Mouse (Mus musculus) midbrain, embryonic 10.5 days (tissue): ENCODE results near the gene Wdr78. TPM values are rescaled to one million over a fixed set of nuclear protein-coding genes. Genes with fewer than 3 reads are reported as not detected.

ENCODE experiments used
- DNase-seq: peaks from one replicate; pipeline ENCODE4 v3.0.0-alpha.2; 2017; ENCODE audit warnings: low spot score
- H3K27ac ChIP-seq: fragments of 300-500 bp; sonication (generic); replicated peaks from 2 replicates; pipeline ENCODE4 v1.5.1; 2016; ENCODE audit warnings: mild to moderate bottlenecking
- H3K27me3 ChIP-seq: fragments of 300-500 bp; sonication (generic); 2 replicates; pipeline ENCODE4 v1.6.1; 2016; ENCODE audit warnings: low read depth, mild to moderate bottlenecking; ENCODE audit not compliant: poor library complexity, severe bottlenecking
- H3K36me3 ChIP-seq: fragments of 300-500 bp; sonication (generic); 2 replicates; pipeline ENCODE4 v1.6.1; 2016; ENCODE audit warnings: mild to moderate bottlenecking, moderate library complexity
- H3K4me1 ChIP-seq: fragments of 300-500 bp; sonication (generic); 2 replicates; pipeline ENCODE4 v1.6.1; 2016
- H3K4me3 ChIP-seq: fragments of 300-500 bp; sonication (generic); 2 replicates; pipeline ENCODE4 v1.5.1; 2016; ENCODE audit warnings: mild to moderate bottlenecking, moderate library complexity
- H3K9me3 ChIP-seq: fragments of 300-500 bp; sonication (generic); replicated peaks from 2 replicates; pipeline ENCODE4 v1.6.1; 2016; ENCODE audit warnings: mild to moderate bottlenecking
- WGBS: fragments of 180-500 bp; shearing (Covaris S2); methylation state at CpG from one replicate; pipeline ENCODE4 v1.1.7; 2016; 5-methylcytosine and 5-hydroxymethylcytosine counted together
- polyA plus RNA-seq: library from polyadenylated mRNA; unstranded; fragments of >200 nt; fragmentation: Nextera tagmentation; extraction: Ambion mirVana; gene quantifications from 2 replicates; pipeline ENCODE4 v1.2.1, GENCODE M21; 2016

The Wdr78 gene
- polyA plus RNA-seq, 1 experiment from 2014 or later = 5.5 TPM

GRCm38 (mm10) chr4:102991685-102992084 lies 122.7 kb downstream of the Wdr78 start:
- Histone ChIP-seq H3K4me1 (no peaks in the 10 kb centered on the region), H3K4me3 (no peak overlapping the region), H3K9me3 (no peaks in the 10 kb centered on the region), H3K27me3 (no peaks in the 10 kb centered on the region), H3K27ac (no peak overlapping the region), H3K36me3 (no peaks in the 10 kb centered on the region)
- no peak for DNase-seq
- WGBS = 62% methylated on average over 3 of the region's 3 CpGs

DNA sequence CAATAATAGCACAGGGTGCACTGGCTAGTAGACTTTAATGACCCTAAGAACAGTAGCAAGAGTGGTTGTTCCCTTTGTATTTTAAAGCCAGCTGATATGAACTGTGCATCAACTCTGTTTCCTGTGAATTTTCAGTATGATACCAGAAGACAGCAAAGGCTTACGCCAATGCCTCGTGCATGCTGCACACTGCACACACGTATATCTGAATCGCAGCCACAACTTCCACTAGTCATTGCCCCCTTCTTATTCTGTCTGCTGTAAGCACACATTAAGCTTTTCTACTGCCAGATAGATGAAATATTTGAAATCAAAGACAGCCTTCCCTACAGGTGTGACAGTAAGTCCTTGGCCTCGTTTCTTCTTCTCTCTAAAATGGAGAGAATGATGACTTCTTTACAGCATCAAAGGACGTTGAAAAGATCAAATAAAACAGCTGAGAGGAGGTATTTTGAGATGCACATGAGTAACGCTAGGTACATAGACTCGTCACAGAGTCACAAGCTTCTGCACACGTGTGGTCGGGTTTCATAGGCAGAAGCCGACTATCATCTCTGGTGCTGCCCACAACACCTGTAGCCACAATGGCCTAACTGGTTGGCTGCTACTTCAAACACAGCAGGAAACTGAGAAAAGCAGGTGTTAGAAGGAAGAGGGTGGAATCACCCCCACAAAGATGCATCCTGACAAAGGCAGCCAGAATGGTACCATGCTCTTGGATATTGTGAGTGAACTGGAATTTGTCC lies 123.6 kb downstream of the Wdr78 start:
- no peaks in the 10 kb centered on the region for H3K4me1 ChIP-seq
- no peak overlapping the region for H3K4me3 ChIP-seq
- no peak overlapping the region for H3K27ac ChIP-seq
- no peaks in the 10 kb centered on the region for H3K36me3 ChIP-seq
- H3K9me3 ChIP-seq = no peaks in the 10 kb centered on the region
- DNase-seq = no peak
- 90% methylated on average over 11 of the region's 11 CpGs for WGBS
- no peaks in the 10 kb centered on the region for H3K27me3 ChIP-seq

GRCm38 (mm10) chr4:102990016-102990415 lies 124.3 kb downstream of the Wdr78 start:
- H3K27me3 ChIP-seq = no peaks in the 10 kb centered on the region
- H3K27ac ChIP-seq = no peak overlapping the region
- H3K36me3 ChIP-seq = no peaks in the 10 kb centered on the region
- 86% methylated on average over 4 of the region's 4 CpGs for WGBS
- DNase-seq = no peak
- H3K9me3 ChIP-seq = no peaks in the 10 kb centered on the region
- H3K4me3 ChIP-seq = no peak overlapping the region
- H3K4me1 ChIP-seq = no peaks in the 10 kb centered on the region

DNA sequence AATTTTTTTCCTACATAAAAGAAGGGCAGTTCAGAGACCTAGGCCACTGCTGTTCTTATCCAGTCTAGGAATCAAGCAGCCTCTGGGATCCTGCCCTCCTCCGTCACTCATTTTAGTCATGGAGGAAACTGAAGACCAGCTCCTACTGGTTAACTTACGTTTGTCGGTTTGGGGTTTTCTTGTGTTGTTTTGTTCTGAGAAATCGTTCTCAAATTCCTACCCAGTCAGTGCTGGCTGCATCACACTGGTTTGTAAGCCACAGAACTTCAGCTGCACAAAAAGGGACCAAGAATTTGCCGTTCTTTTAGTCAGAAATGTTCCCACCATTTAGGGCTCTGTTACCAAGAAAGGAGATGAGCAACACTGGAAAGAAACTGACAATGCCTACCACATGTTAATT lies 125.0 kb downstream of the Wdr78 start:
- WGBS = 81% methylated on average over 5 of the region's 5 CpGs
- H3K4me3 ChIP-seq = no peak overlapping the region

DNA sequence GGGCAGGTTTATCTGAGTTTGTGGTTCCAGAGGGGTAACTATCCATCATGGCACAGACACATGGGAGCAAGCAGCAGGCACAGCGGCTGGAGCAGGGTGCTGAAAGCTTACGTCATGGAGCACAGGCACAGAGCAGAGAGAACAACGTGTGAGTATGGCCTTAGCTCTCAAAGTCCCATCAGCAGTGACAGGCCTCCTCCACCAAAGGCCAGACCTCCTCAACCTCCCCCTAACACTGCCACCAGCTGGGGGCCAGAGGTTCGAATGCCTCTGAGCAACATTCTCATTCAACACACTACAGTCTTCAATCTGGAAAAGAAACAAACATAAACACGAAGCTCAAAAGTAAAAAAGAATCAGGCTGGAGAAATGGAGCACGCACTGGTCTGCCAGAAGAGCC lies 125.8 kb downstream of the Wdr78 start:
- Histone ChIP-seq H3K4me3 (no peak overlapping the region), H3K4me1 (no peaks in the 10 kb centered on the region), H3K9me3 (no peaks in the 10 kb centered on the region), H3K36me3 (no peaks in the 10 kb centered on the region), H3K27me3 (no peaks in the 10 kb centered on the region), H3K27ac (no peak overlapping the region)
- WGBS = 84% methylated on average over 6 of the region's 6 CpGs
- no peak for DNase-seq

More for the DNA sequence above, 125.0 kb downstream of the Wdr78 start:
- H3K27me3 ChIP-seq = no peaks in the 10 kb centered on the region
- DNase-seq = no peak
- H3K9me3 ChIP-seq = no peaks in the 10 kb centered on the region
- no peaks in the 10 kb centered on the region for H3K36me3 ChIP-seq
- H3K4me1 ChIP-seq = no peaks in the 10 kb centered on the region
- H3K27ac ChIP-seq = no peak overlapping the region

Other genes starting within 250 kb of the Wdr78 start
- gene Tctex1d1, start 135.9 kb downstream of the Wdr78 start, polyA plus RNA-seq = 0.19 and 0.38 TPM in 2 replicates
- 0.23 and 0.41 TPM in 2 replicates for gene Insl5, start 87.7 kb downstream of the Wdr78 start, polyA plus RNA-seq
- 31.0 and 32.7 TPM in 2 replicates for gene Mier1, start 165 bp downstream of the Wdr78 start, polyA plus RNA-seq
- gene Slc35d1, start 100.6 kb upstream of the Wdr78 start, polyA plus RNA-seq = 8.3 and 8.8 TPM in 2 replicates
- not detected in 2 replicates for gene 4921539E11Rik, start 176.3 kb upstream of the Wdr78 start, polyA plus RNA-seq
- 15.9 and 16.8 TPM in 2 replicates for gene Oma1, start 199.3 kb upstream of the Wdr78 start, polyA plus RNA-seq